Mouse (Mus musculus): ENCODE data around the gene Kxd1.

DNA sequence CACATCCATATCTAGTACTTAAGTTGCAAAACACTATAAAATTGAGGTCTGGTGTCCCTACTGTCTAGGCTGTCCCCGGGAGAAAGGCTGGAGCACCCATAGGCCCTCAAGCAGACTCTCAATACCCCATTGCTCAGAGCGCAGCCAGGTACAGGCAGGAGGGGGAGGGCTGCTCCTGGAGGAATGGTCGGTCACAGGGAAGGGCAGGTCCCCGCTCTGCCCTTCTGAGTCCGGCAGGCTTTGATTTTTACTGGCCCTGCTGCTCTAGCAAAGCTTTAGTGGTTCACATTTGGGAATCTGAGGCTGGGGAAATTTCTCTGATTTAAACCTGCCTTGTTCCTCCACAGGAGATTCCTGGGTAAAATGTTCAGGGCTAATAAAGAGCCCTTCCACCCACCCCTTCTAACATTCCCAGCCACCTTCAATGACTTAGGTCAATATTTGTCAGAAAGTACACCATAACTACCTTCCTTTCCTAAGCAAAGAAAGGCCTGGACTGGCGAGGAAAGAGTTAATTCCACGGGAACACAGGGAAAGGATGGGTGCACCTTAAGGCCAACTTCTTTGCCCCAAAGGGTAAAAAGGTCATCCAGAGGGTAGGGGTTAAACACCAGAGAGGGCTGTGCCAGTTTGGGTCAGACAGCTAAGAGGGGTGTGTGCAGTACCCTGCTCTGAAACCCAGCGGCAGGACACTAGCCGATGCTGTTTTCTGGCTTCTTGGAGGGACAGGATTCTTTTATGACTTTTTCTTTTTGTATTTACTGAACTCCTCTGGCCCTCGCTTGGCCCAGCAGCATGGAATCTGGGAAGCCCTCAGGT is 37.5 kb downstream of the Kxd1 start:
- no peak for TF ChIP-seq CTCF (IDR thresholded peaks at IDR 0.05; ENCODE audit: control insufficient read depth, insufficient read depth, low read length)
- TF ChIP-seq POLR2A (IDR thresholded peaks at IDR 0.05; ENCODE audit: borderline replicate concordance, control insufficient read depth, low read depth, low read length), result no peak
